Mouse (Mus musculus) spleen, adult 2 months (tissue): Measurements from ENCODE around the gene Pik3r4. TPM values are rescaled to one million over a fixed set of nuclear protein-coding genes. Genes with fewer than 3 reads are reported as not detected.

Experiments
- DNase-seq, 2 experiments: peaks; one replicate each; pipeline versions ENCODE4 v3.0.0 to v3.0.0-alpha.2; 2012 to 2021; ENCODE audit warnings: low spot score in 2 of 2, low read depth in 1 of 2
- H3K27ac ChIP-seq: fragments of 200-500 bp; 2 replicates; pipeline ENCODE4 v1.5.1; 2012; ENCODE audit warnings: low read length, inconsistent platforms; ENCODE audit not compliant: insufficient read depth
- H3K27me3 ChIP-seq: fragments of 200-500 bp; 2 replicates; pipeline ENCODE4 v1.6.1; 2012; ENCODE audit warnings: mild to moderate bottlenecking, moderate library complexity, low read length, inconsistent platforms; ENCODE audit not compliant: control insufficient read depth, insufficient read depth
- H3K36me3 ChIP-seq: fragments of 200-500 bp; 2 replicates; pipeline ENCODE4 v1.6.1; 2012; ENCODE audit warnings: mild to moderate bottlenecking, low read length, inconsistent platforms; ENCODE audit not compliant: control insufficient read depth, insufficient read depth
- H3K4me1 ChIP-seq: fragments of 200-500 bp; 2 replicates; pipeline ENCODE4 v1.6.1; 2011; ENCODE audit warnings: inconsistent platforms; ENCODE audit not compliant: control insufficient read depth, insufficient read depth, insufficient read length
- H3K4me3 ChIP-seq: fragments of 200-500 bp; 2 replicates; pipeline ENCODE4 v1.5.1; 2011; ENCODE audit warnings: mild to moderate bottlenecking, inconsistent platforms; ENCODE audit not compliant: insufficient read depth, insufficient read length; ENCODE audit errors: extremely low read depth
- CTCF ChIP-seq: fragments of 200-500 bp; IDR thresholded peaks from 2 replicates; pipeline ENCODE4 v1.5.1; 2011; ENCODE audit warnings: mild to moderate bottlenecking, inconsistent platforms; ENCODE audit not compliant: insufficient read depth, insufficient read length, insufficient replicate concordance; ENCODE audit errors: extremely low read depth
- POLR2A ChIP-seq: fragments of 200-500 bp; IDR thresholded peaks from 2 replicates; pipeline ENCODE4 v1.6.1; 2011; ENCODE audit warnings: low read depth, low read length, inconsistent platforms
- WGBS: fragments of 180-500 bp; shearing (Covaris S2); methylation state at CpG from one replicate; pipeline ENCODE4 v1.1.7; 2018; 5-methylcytosine and 5-hydroxymethylcytosine counted together
- polyA plus RNA-seq: library from polyadenylated mRNA; depleted of rRNA; stranded (reverse); fragments of >200 nt; gene quantifications from 2 replicates; pipeline ENCODE4 v1.2.3, GENCODE M21; 2012; rRNA removed

The Pik3r4 gene
- polyA plus RNA-seq, 1 experiment: 33.6 TPM

- H3K4me3 ChIP-seq: no peak overlapping the region
- DNase-seq: no peak
- no peaks in the 10 kb centered on the region for H3K36me3 ChIP-seq
- H3K4me1 ChIP-seq: no peaks in the 10 kb centered on the region
- no peak for TF ChIP-seq CTCF
- TF ChIP-seq POLR2A: no peak
- 97% methylated on average over 3 of the region's 3 CpGs for WGBS
- H3K27me3 ChIP-seq: no peaks in the 10 kb centered on the region
- no peak overlapping the region for H3K27ac ChIP-seq
Observed at GRCm38 (mm10) chr9:105712049-105712448, 69.3 kb downstream of the Pik3r4 start.

- no peak for DNase-seq
- no peak for TF ChIP-seq CTCF
- no peak for TF ChIP-seq POLR2A
- whole genome bisulfite sequencing: 89% methylated on average over 7 of the region's 7 CpGs
- Histone ChIP-seq H3K4me3 (no peak overlapping the region), H3K4me1 (no peaks in the 10 kb centered on the region), H3K27ac (no peak overlapping the region), H3K27me3 (no peaks in the 10 kb centered on the region), H3K36me3 (no peaks in the 10 kb centered on the region)
Observed at GRCm38 (mm10) chr9:105719367-105719766, 76.6 kb downstream of the Pik3r4 start.

GRCm38 (mm10) chr9:105719851-105720395 is 77.1 kb downstream of the Pik3r4 start:
- no peaks in the 10 kb centered on the region for H3K36me3 ChIP-seq
- no peak overlapping the region for H3K4me3 ChIP-seq
- no peak for DNase-seq
- no peak overlapping the region for H3K27ac ChIP-seq
- no peaks in the 10 kb centered on the region for H3K27me3 ChIP-seq
- no peaks in the 10 kb centered on the region for H3K4me1 ChIP-seq
- WGBS: 62% methylated on average over 5 of the region's 5 CpGs
- TF ChIP-seq CTCF: no peak
- TF ChIP-seq POLR2A: no peak

- Histone ChIP-seq H3K4me1 (no peaks in the 10 kb centered on the region), H3K36me3 (no peaks in the 10 kb centered on the region), H3K27ac (no peak overlapping the region), H3K4me3 (no peak overlapping the region), H3K27me3 (no peaks in the 10 kb centered on the region)
- WGBS: 88% methylated on average over 4 of the region's 4 CpGs
- no peak for TF ChIP-seq POLR2A
- no peak for TF ChIP-seq CTCF
- no peak for DNase-seq
Observed at GRCm38 (mm10) chr9:105720430-105720829, 77.7 kb downstream of the Pik3r4 start.

GRCm38 (mm10) chr9:105731976-105732375 is 89.2 kb downstream of the Pik3r4 start:
- Histone ChIP-seq H3K4me1 (no peaks in the 10 kb centered on the region), H3K27ac (no peak overlapping the region), H3K4me3 (no peak overlapping the region), H3K36me3 (no peaks in the 10 kb centered on the region), H3K27me3 (no peaks in the 10 kb centered on the region)
- TF ChIP-seq POLR2A (no peak), CTCF (no peak)
- no peak for DNase-seq
- 74% methylated on average over 7 of the region's 7 CpGs for WGBS

- TF ChIP-seq CTCF (no peak), POLR2A (no peak)
- H3K36me3 ChIP-seq: no peaks in the 10 kb centered on the region
- no peak overlapping the region for H3K4me3 ChIP-seq
- no peak for DNase-seq
- H3K27me3 ChIP-seq: no peaks in the 10 kb centered on the region
- H3K4me1 ChIP-seq: no peaks in the 10 kb centered on the region
- WGBS: 79% methylated on average over 2 of the region's 2 CpGs
- no peak overlapping the region for H3K27ac ChIP-seq
Observed at GRCm38 (mm10) chr9:105734651-105735050, 91.9 kb downstream of the Pik3r4 start.

GRCm38 (mm10) chr9:105735195-105735594 is 92.4 kb downstream of the Pik3r4 start:
- Histone ChIP-seq H3K36me3 (no peaks in the 10 kb centered on the region), H3K4me3 (no peak overlapping the region), H3K27me3 (no peaks in the 10 kb centered on the region), H3K4me1 (no peaks in the 10 kb centered on the region), H3K27ac (no peak overlapping the region)
- WGBS: 80% methylated on average over 5 of the region's 5 CpGs
- TF ChIP-seq CTCF: no peak
- no peak for TF ChIP-seq POLR2A
- DNase-seq: no peak

Other genes starting within 250 kb of the Pik3r4 start
- gene Aste1, start 247.6 kb upstream of the Pik3r4 start, polyA plus RNA-seq: 3.5 and 4.4 TPM in 2 replicates
- 0.04 TPM in 1 of 2 replicates, not detected in the other for gene Nek11, start 247.5 kb upstream of the Pik3r4 start, polyA plus RNA-seq
- 20.7 and 36.8 TPM in 2 replicates for gene Atp2c1, start 115.7 kb upstream of the Pik3r4 start, polyA plus RNA-seq
- gene Col6a6, start 185.2 kb downstream of the Pik3r4 start, polyA plus RNA-seq: 0.09 and 0.13 TPM in 2 replicates